Mouse (Mus musculus) liver, embryonic 14 days (tissue): ENCODE results near the gene Pbx4. TPM values are rescaled to one million over a fixed set of nuclear protein-coding genes. Genes with fewer than 3 reads are reported as not detected.

ENCODE experiments used
- polyA plus RNA-seq: library from polyadenylated mRNA; depleted of rRNA; stranded (reverse); fragments of >200 nt; gene quantifications from 2 replicates; pipeline ENCODE4 v1.2.3, GENCODE M21; 2012; rRNA removed

Pbx4 gene
- polyA plus RNA-seq: 2.3 and 2.6 TPM in 2 replicates

DNA sequence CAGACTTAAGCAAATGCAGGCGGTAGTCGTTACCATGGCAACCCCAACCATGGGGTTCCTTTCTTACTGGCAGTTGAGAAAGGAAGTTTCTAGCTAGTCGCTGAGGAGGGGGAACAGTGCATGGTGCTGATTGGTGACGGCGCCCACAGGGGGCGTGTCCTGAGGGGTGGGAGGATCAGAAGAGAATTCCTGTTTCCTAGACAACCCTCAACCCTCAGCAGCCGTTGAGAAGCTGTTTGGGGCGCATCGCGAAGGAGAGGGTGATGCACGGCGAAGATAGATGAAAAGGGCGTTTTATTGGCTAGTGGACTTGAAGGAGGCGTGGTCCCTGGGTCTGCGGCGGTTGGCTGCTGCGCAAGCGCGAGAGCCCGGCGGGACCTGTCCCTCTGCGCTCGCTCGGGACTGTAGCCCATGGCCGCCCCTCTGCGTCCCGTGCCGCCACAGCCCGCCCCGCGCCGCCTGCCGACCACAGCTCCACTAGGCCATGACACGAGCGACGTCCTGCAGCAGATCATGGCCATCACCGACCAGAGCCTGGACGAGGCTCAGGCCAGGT is at the start of gene Pbx4:
TSS of gene Pbx4 (plus strand) at position 194 of the 556 bp plus-strand sequence.

DNA sequence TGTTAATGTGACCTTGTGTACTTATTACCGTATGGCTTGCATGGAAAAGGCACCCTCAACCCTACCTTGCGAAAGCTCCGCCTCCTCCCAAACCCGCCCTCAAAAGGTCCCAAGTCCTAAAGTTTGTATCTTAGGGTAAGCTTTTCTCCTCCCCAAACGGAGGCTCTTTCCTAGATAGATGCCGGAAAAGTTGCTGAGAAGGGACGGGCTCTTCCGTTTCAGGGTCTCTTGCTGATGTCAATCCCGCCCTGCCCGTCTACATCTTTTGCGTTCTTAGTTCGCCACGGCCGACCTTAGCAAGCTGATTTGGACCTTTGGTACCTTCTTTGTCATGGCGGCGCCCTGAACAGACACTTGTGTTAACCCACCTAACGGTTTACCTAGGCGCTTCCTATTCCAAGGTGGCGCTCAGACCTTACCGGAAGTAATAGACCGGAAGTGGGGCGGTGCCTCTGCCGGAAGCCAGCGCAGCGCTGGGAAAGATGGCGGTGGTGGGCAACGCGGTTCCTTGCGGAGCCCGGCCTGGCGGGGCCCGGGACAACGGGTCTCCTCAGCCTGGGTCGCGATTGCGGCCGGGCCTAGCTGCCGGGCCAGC is 41.4 kb upstream of the Pbx4 start, which contains the start of the genes Atp13a1 and Zfp866:
TSS of gene Atp13a1 (plus strand) at position 391 of the 595 bp plus-strand sequence.
TSS of gene Zfp866 (minus strand) at position 406 of the 595 bp plus-strand sequence.

DNA sequence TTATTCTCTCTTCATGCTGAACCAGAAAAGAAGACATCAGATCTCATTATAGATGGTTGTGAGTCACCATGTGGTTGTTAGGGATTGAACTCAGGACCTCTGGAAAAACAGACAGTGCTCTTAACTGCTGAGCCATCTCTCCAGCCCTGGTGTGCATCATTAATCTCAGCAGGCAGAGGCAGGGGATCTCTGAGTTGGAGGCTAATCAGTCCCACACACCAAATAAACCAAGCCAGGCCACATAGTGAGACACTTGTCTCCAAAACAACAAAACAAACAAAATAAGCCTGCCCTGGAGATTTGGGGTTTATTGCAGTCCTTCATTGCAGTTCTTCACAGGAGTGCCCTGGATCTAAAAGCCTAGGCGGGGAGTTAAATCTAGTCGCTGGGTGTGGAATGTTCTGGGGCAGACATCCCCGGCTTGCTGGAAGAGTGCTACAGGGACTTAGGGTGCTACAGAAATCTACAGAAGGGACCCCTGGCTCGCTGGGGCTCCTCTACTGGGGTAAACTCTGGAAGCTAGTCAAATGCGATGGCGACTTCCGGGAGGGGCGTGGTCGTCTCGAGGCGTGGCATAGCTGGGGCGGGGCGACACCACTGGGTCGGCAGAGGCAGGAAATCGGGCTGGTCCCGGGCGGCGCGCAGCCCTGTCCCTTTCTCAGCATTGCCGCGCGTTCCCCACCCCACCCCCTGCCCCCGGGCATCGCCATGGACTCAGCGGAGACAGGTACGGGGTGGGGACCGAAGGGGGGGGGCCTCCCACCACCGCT is 24.0 kb upstream of the Pbx4 start, which contains the start of gene Gmip:
TSS of gene Gmip (plus strand) at position 586 of the 770 bp plus-strand sequence.

DNA sequence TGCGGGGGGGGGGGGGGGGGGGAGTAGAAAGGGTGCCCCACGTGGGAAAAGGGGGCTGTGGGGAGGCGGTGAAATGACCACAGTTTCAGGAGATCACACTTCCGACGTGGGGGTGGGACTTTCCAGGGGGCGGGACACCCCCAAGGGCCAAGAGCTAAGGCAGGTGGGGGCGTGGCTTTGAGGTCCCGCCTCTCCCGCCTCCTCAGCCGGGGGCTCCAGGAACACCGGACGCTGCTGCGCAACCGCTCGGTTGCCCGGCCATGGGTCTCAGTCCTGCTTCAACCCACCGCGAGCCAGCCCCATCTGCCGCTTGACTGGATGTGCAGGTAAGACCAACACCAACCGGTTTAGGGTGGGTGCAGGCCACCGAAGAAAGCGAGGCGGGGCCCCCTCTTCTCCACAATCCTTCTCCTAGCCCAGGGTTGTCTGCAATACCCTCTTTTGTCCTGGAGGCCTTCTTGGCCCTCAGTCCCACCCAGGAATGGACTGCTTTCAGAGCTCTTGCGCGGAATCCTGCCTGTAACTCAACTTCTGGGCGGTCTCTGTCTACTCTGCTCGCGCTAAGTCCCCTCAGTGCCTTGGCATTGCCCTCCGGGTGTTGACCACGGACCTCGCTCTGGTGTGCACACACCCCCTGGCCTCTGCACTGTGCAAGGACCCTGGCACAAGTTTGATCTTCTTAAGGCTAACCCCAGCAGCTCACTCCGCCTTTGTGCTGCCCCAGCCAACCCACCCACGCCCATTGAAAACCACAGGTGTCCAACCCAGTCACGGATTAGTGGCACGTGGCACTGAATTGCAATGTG is 9.7 kb upstream of the Pbx4 start, which contains the start of gene Lpar2:
TSS of gene Lpar2 (plus strand) at position 44 of the 806 bp plus-strand sequence.

DNA sequence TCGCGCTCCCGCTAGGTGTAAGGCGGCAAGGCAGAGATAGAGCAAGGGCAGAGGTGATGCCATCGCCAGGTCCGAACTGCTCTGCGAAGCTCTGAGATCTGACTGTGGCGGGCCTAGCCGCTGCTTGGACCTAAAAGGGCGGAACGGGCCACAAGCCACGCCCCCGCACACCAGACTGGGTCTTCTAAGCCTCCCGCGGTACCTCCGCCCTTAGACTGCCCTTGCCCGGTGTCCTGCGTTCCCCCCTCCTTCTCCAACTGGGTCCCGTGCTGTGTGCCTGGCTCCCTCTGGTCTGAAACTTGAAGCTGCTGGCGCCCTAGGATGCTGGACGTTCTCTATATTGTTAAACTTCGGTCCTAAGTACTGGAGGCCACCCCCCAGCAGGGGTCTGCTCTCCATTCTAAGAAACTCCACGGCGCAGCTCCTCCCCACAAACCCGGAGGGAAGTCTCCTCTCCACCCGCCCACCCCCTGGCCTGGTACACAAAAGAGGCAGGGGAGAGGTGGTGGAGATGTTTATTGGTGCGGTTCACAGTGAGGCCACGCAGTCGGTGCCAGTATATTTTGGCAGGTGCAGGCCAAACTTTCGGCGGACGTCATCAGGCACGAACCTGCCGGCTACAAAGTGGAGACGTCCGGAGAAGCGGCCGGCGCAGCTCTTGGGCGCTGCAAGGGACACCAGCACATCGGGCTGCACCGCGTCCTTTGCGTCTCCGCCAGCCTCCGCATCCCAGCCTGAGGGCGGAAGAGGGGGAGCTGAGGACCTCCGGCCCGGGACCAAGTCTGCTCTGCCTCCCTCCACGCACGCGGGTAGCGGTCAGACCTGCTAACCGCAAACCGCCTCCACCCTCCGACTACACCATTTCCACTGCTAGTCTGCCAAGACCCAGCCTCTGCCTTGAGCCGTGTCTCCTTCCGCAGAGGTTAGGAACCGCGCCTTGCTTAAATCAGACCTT is 55.3 kb downstream of the Pbx4 start, which contains the start of gene Cilp2:
TSS of gene Cilp2 (minus strand) at position 399 of the 955 bp plus-strand sequence.

DNA sequence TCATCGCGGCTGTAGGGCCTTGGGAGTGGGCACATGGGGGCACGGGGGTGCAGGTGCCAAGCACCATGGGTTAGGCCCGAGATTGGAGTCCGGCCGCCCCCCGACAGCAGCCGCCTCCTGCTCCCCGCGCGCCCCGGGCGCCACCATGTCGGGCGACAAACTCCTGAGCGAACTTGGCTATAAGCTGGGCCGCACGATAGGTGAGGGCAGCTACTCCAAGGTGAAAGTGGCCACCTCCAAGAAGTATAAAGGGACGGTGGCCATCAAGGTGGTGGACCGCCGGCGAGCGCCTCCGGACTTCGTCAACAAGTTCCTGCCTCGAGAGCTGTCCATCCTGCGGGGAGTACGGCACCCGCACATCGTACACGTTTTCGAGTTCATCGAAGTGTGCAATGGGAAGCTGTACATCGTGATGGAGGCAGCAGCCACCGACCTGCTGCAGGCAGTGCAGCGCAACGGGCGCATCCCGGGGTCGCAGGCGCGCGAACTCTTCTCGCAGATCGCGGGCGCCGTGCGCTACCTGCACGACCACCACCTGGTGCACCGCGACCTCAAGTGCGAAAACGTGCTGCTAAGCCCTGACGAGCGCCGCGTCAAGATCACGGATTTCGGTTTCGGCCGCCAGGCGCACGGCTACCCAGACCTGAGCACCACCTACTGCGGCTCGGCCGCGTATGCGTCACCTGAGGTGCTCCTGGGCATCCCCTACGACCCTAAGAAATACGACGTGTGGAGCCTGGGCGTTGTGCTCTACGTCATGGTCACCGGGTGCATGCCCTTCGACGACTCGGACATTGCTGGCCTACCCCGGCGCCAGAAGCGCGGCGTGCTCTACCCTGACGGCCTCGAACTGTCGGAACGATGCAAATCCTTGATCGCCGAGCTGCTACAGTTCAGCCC is 70.1 kb downstream of the Pbx4 start, which contains the start of the genes Tssk6, Ndufa13 and Yjefn3:
TSS of gene Tssk6 (plus strand) at position 22 of the 900 bp plus-strand sequence.
TSS of gene Ndufa13 (minus strand) at position 396 of the 900 bp plus-strand sequence.
TSS of gene Yjefn3 (minus strand) at position 550 of the 900 bp plus-strand sequence.

Other genes with a start within 250 kb of the Pbx4 start
- 4.2 and 5.0 TPM in 2 replicates for gene Zfp868, start 206.9 kb upstream of the Pbx4 start, polyA plus RNA-seq
- gene Zfp964, start 178.0 kb upstream of the Pbx4 start, polyA plus RNA-seq: 0.27 and 0.35 TPM in 2 replicates
- 5.8 and 6.5 TPM in 2 replicates for gene Zfp869, start 121.8 kb upstream of the Pbx4 start, polyA plus RNA-seq
- gene Zfp963, start 82.5 kb upstream of the Pbx4 start, polyA plus RNA-seq: 1.7 and 1.8 TPM in 2 replicates
- gene Gm20422, start 57.6 kb upstream of the Pbx4 start, polyA plus RNA-seq: 0.44 and 0.58 TPM in 2 replicates
- 17.0 and 18.9 TPM in 2 replicates for gene Atp13a1, start 41.3 kb upstream of the Pbx4 start, polyA plus RNA-seq
- 6.2 and 7.1 TPM in 2 replicates for gene Zfp866, start 41.3 kb upstream of the Pbx4 start, polyA plus RNA-seq
- 5.0 and 6.7 TPM in 2 replicates for gene Gmip, start 23.8 kb upstream of the Pbx4 start, polyA plus RNA-seq
- 0.29 and 0.47 TPM in 2 replicates for gene Lpar2, start 10.1 kb upstream of the Pbx4 start, polyA plus RNA-seq
- 0.02 and 0.03 TPM in 2 replicates for gene Cilp2, start 55.2 kb downstream of the Pbx4 start, polyA plus RNA-seq
- gene Tssk6, start 69.7 kb downstream of the Pbx4 start, polyA plus RNA-seq: 0.25 and 0.47 TPM in 2 replicates
- 46.0 and 50.1 TPM in 2 replicates for gene Ndufa13, start 70.1 kb downstream of the Pbx4 start, polyA plus RNA-seq
- gene Yjefn3, start 70.2 kb downstream of the Pbx4 start, polyA plus RNA-seq: 0.27 and 0.41 TPM in 2 replicates
- 17.5 and 20.3 TPM in 2 replicates for gene Gatad2a, start 163.9 kb downstream of the Pbx4 start, polyA plus RNA-seq
- 17.2 and 19.6 TPM in 2 replicates for gene Mau2, start 210.2 kb downstream of the Pbx4 start, polyA plus RNA-seq
- gene Sugp1, start 210.3 kb downstream of the Pbx4 start, polyA plus RNA-seq: 6.5 and 7.2 TPM in 2 replicates
- gene Tm6sf2, start 240.4 kb downstream of the Pbx4 start, polyA plus RNA-seq: 1.1 and 1.2 TPM in 2 replicates